Mouse (Mus musculus): ENCODE measurements around the gene Tcf20.

Gene Tcf20

GRCm38 (mm10) chr15:83002665-83003548 is 15.2 kb upstream of the Tcf20 start:
- Histone ChIP-seq H3K4me1 (replicated peaks; ENCODE audit: low read depth, low read length) (peaks cover 34% of the 10 kb centered on the region), H3K36me3 (ENCODE audit: insufficient read depth, low read length) (no peaks in the 10 kb centered on the region), H3K27me3 (ENCODE audit: insufficient read depth, low read length) (peaks cover 66% of the 10 kb centered on the region), H3K4me3 (replicated peaks; ENCODE audit: low read length) (no peak overlapping the region), H3K9me3 (ENCODE audit: low read length) (no peaks in the 10 kb centered on the region)
- TF ChIP-seq POU5F1 (IDR thresholded peaks at IDR 0.05; ENCODE audit: borderline replicate concordance, low read length): no peak
- no peak for TF ChIP-seq CTCF (conservative IDR thresholded peaks at IDR 0.05; ENCODE audit: low read length)
- TF ChIP-seq NANOG (IDR thresholded peaks at IDR 0.05; ENCODE audit: borderline replicate concordance, low read length): no peak

DNA sequence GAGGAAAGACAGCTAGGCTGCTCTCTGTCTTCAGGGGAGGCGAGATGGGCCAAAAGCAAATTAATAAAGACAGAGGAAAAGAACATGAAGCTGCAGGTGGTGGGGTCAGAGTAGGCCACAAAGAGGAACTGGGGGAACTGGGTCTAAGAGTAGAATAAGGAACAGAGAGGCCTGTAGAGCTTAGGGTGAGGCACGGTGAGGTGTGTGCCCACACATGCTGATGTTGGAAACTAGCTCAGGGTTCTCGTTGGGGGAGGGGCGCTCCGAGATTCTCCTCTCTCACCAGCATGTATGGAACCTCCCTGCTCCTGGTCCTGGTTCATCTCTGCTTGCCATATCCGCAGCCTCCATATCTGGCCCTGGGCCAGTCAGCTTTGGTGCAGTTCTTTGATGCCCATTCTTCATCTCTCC is 11.1 kb upstream of the Tcf20 start:
- Histone ChIP-seq H3K27me3 (ENCODE audit: insufficient read depth, low read length) (peaks cover 88% of the 10 kb centered on the region), H3K36me3 (ENCODE audit: insufficient read depth, low read length) (no peaks in the 10 kb centered on the region), H3K4me1 (replicated peaks; ENCODE audit: low read depth, low read length) (peaks cover 19% of the 10 kb centered on the region), H3K9me3 (ENCODE audit: low read length) (no peaks in the 10 kb centered on the region; the same call in 1 of the 2 replicates), H3K4me3 (replicated peaks; ENCODE audit: low read length) (no peak overlapping the region)
- TF ChIP-seq POU5F1 (IDR thresholded peaks at IDR 0.05; ENCODE audit: borderline replicate concordance, low read length) (no peak), NANOG (IDR thresholded peaks at IDR 0.05; ENCODE audit: borderline replicate concordance, low read length) (no peak)

- H3K27me3 ChIP-seq (ENCODE audit: insufficient read depth, low read length): peaks cover 87% of the 10 kb centered on the region
- TF ChIP-seq POU5F1 (IDR thresholded peaks at IDR 0.05; ENCODE audit: borderline replicate concordance, low read length) (no peak), NANOG (IDR thresholded peaks at IDR 0.05; ENCODE audit: borderline replicate concordance, low read length) (no peak), CTCF (conservative IDR thresholded peaks at IDR 0.05; ENCODE audit: low read length) (no peak)
- H3K9me3 ChIP-seq (ENCODE audit: low read length): no peaks in the 10 kb centered on the region; the same call in 1 of the 2 replicates
- H3K4me1 ChIP-seq (replicated peaks; ENCODE audit: low read depth, low read length): peaks cover 8% of the 10 kb centered on the region; the same call in 1 of the 2 replicates
- no peak overlapping the region for H3K4me3 ChIP-seq (replicated peaks; ENCODE audit: low read length)
- H3K36me3 ChIP-seq (ENCODE audit: insufficient read depth, low read length): no peaks in the 10 kb centered on the region
These were observed 8.8 kb upstream of the Tcf20 start for GRCm38 (mm10) chr15:82996431-82996830.

DNA sequence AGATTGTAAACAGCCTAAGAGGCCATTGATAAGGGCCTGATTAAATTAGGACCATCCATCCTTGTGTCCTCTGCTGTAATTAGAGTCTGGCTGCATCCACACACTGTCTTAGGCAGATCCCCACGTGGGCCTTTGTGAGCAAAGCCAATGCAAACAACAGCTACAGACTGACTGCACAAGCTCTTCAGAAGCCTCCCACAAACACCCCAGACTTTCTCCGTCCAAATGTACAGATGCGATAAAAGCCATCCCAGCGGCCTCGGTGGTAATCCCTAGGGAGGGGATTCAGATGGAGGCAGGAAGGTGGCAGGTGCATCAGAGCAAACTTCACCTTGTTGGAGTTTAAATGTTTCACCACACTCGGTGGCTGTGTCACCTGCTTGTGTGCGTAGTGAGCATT is 7.6 kb upstream of the Tcf20 start:
- peaks cover 86% of the 10 kb centered on the region for H3K27me3 ChIP-seq (ENCODE audit: insufficient read depth, low read length)
- no peak overlapping the region for H3K4me3 ChIP-seq (replicated peaks; ENCODE audit: low read length)
- no peaks in the 10 kb centered on the region; the same call in 1 of the 2 replicates for H3K9me3 ChIP-seq (ENCODE audit: low read length)
- H3K4me1 ChIP-seq (replicated peaks; ENCODE audit: low read depth, low read length): peaks cover 3% of the 10 kb centered on the region; the same call in 1 of the 2 replicates
- no peak for TF ChIP-seq CTCF (conservative IDR thresholded peaks at IDR 0.05; ENCODE audit: low read length)
- no peak for TF ChIP-seq POU5F1 (IDR thresholded peaks at IDR 0.05; ENCODE audit: borderline replicate concordance, low read length)
- TF ChIP-seq NANOG (IDR thresholded peaks at IDR 0.05; ENCODE audit: borderline replicate concordance, low read length): no peak
- no peaks in the 10 kb centered on the region for H3K36me3 ChIP-seq (ENCODE audit: insufficient read depth, low read length)

GRCm38 (mm10) chr15:82992911-82993310 is 5.2 kb upstream of the Tcf20 start:
- peaks cover 9% of the 10 kb centered on the region for H3K4me1 ChIP-seq (replicated peaks; ENCODE audit: low read depth, low read length)

DNA sequence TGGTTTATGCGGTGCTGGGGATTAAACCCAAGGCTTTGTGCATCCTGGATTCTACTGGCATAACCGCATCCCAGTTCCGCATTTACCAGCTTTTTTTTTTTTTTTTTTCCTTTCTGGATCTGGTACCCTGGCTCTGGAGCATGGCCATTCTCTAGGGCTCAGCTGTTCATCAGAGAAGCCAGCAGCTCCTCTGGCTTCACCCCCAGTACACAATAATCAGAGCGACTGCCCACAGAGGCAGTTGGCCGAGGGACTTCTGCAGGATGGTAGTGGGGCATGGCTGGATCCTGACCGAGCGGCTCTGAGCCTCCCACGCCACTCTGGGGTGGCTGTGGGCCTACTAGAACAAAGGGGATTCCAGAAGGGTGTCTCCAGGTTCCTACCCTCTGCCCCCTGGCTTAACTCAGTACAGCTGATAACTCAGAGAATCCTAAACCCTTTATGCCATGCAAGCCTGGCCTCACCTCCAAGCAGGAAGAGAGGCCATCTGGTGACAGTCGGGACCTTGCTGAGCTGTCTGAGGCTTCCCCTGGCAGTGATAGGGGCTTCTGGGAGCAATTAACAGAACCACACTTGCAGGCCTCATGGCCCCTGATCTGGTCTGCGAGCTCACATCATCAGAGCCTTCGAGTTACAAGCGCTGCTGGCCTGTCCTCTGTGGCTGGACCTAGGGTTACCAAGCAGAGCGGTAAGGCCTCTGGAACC is 4.6 kb upstream of the Tcf20 start:
- H3K9me3 ChIP-seq (ENCODE audit: low read length): no peaks in the 10 kb centered on the region; the same call in 1 of the 2 replicates
- no peak overlapping the region for H3K4me3 ChIP-seq (replicated peaks; ENCODE audit: low read length)
- no peaks in the 10 kb centered on the region for H3K36me3 ChIP-seq (ENCODE audit: insufficient read depth, low read length)
- peaks cover 13% of the 10 kb centered on the region for H3K4me1 ChIP-seq (replicated peaks; ENCODE audit: low read depth, low read length)
- peaks cover 86% of the 10 kb centered on the region for H3K27me3 ChIP-seq (ENCODE audit: insufficient read depth, low read length)
- no peak for TF ChIP-seq CTCF (conservative IDR thresholded peaks at IDR 0.05; ENCODE audit: low read length)
- TF ChIP-seq POU5F1 (IDR thresholded peaks at IDR 0.05; ENCODE audit: borderline replicate concordance, low read length): no peak
- TF ChIP-seq NANOG (IDR thresholded peaks at IDR 0.05; ENCODE audit: borderline replicate concordance, low read length): no peak

More at GRCm38 (mm10) chr15:82992911-82993310, 5.2 kb upstream of the Tcf20 start:
- H3K4me3 ChIP-seq (replicated peaks; ENCODE audit: low read length): no peak overlapping the region
- H3K9me3 ChIP-seq (ENCODE audit: low read length): no peaks in the 10 kb centered on the region; the same call in 1 of the 2 replicates
- H3K27me3 ChIP-seq (ENCODE audit: insufficient read depth, low read length): peaks cover 90% of the 10 kb centered on the region
- TF ChIP-seq CTCF (conservative IDR thresholded peaks at IDR 0.05; ENCODE audit: low read length) (no peak), POU5F1 (IDR thresholded peaks at IDR 0.05; ENCODE audit: borderline replicate concordance, low read length) (no peak)
- H3K36me3 ChIP-seq (ENCODE audit: insufficient read depth, low read length): no peaks in the 10 kb centered on the region

- H3K4me3 ChIP-seq (replicated peaks; ENCODE audit: low read length): no peak overlapping the region
- H3K27me3 ChIP-seq (ENCODE audit: insufficient read depth, low read length): peaks cover 85% of the 10 kb centered on the region
- peaks cover 25% of the 10 kb centered on the region for H3K4me1 ChIP-seq (replicated peaks; ENCODE audit: low read depth, low read length)
- no peaks in the 10 kb centered on the region for H3K36me3 ChIP-seq (ENCODE audit: insufficient read depth, low read length)
- H3K9me3 ChIP-seq (ENCODE audit: low read length): no peaks in the 10 kb centered on the region
- TF ChIP-seq CTCF (conservative IDR thresholded peaks at IDR 0.05; ENCODE audit: low read length) (no peak), POU5F1 (IDR thresholded peaks at IDR 0.05; ENCODE audit: borderline replicate concordance, low read length) (no peak), NANOG (IDR thresholded peaks at IDR 0.05; ENCODE audit: borderline replicate concordance, low read length) (no peak)
These were observed 1.6 kb upstream of the Tcf20 start for GRCm38 (mm10) chr15:82989190-82989704.

- H3K27me3 ChIP-seq (ENCODE audit: insufficient read depth, low read length): peaks cover 82% of the 10 kb centered on the region
- TF ChIP-seq NANOG (IDR thresholded peaks at IDR 0.05; ENCODE audit: borderline replicate concordance, low read length) (no peak), POU5F1 (IDR thresholded peaks at IDR 0.05; ENCODE audit: borderline replicate concordance, low read length) (no peak)
- no peaks in the 10 kb centered on the region for H3K36me3 ChIP-seq (ENCODE audit: insufficient read depth, low read length)
- peak overlapping the region; percentile 79 for H3K4me3 ChIP-seq (replicated peaks; ENCODE audit: low read length)
- peaks cover 42% of the 10 kb centered on the region for H3K4me1 ChIP-seq (replicated peaks; ENCODE audit: low read depth, low read length)
- H3K9me3 ChIP-seq (ENCODE audit: low read length): no peaks in the 10 kb centered on the region
These were observed 499 bp downstream of the Tcf20 start for GRCm38 (mm10) chr15:82987014-82987731.
